Mouse (Mus musculus) forebrain, embryonic 13.5 days (tissue): ENCODE results near the gene Hist1h2bf. TPM values are rescaled to one million over a fixed set of nuclear protein-coding genes. Genes with fewer than 3 reads are reported as not detected.
"Not testable (repeated sequence)": the region's sequence is repeated elsewhere in the genome, so short reads cannot be mapped to it uniquely, and the experiment has no call there.

ENCODE experiments used
- ATAC-seq: fragments of 200-750 bp; cut with Nextera tagmentation; 2 replicates; pipeline ENCODE4 v1.8.0; 2017
- H3K27ac ChIP-seq: fragments of 300-500 bp; sonication (generic); 2 replicates; pipeline ENCODE4 v1.5.1; 2015; ENCODE audit warnings: inconsistent platforms, mild to moderate bottlenecking, moderate library complexity
- H3K27me3 ChIP-seq: fragments of 300-500 bp; sonication (generic); 2 replicates; pipeline ENCODE4 v1.6.1; 2015; ENCODE audit warnings: mild to moderate bottlenecking, inconsistent platforms
- H3K36me3 ChIP-seq: fragments of 300-500 bp; sonication (generic); 2 replicates; pipeline ENCODE4 v1.6.1; 2015; ENCODE audit warnings: mild to moderate bottlenecking, inconsistent platforms; ENCODE audit not compliant: poor library complexity, severe bottlenecking
- H3K4me1 ChIP-seq: fragments of 300-500 bp; sonication (generic); 2 replicates; pipeline ENCODE4 v1.6.1; 2015; ENCODE audit warnings: inconsistent platforms
- H3K4me2 ChIP-seq: fragments of 300-500 bp; sonication (generic); 2 replicates; pipeline ENCODE4 v1.6.1; 2015; ENCODE audit warnings: inconsistent platforms, mild to moderate bottlenecking, moderate library complexity
- H3K4me3 ChIP-seq: fragments of 300-500 bp; sonication (generic); 2 replicates; pipeline ENCODE4 v1.5.1; 2015; ENCODE audit warnings: mild to moderate bottlenecking, inconsistent platforms
- H3K9ac ChIP-seq: fragments of 300-500 bp; sonication (generic); 2 replicates; pipeline ENCODE4 v1.6.1; 2015; ENCODE audit warnings: mild to moderate bottlenecking, inconsistent platforms
- H3K9me3 ChIP-seq: fragments of 300-500 bp; sonication (generic); replicated peaks from 2 replicates; pipeline ENCODE4 v1.6.1; 2016; ENCODE audit warnings: inconsistent platforms
- WGBS: fragments of 180-500 bp; shearing (Covaris S2); methylation state at CpG from one replicate; pipeline ENCODE4 v1.1.7; 2015; 5-methylcytosine and 5-hydroxymethylcytosine counted together
- polyA plus RNA-seq: library from polyadenylated mRNA; unstranded; fragments of >200 nt; fragmentation: Nextera tagmentation; extraction: Ambion mirVana; gene quantifications from 2 replicates; pipeline ENCODE4 v1.2.1, GENCODE M21; 2015

Hist1h2bf gene
- polyA plus RNA-seq, 1 experiment from 2014 or later: 11.2 TPM

- ATAC-seq: peak; percentile 94
- under 1% methylated on average over 44 of the region's 67 CpGs for WGBS
- not testable (repeated sequence) for H3K4me1 ChIP-seq
These were observed 11.9 kb downstream of the Hist1h2bf start, which contains the start of gene Hist1h3e for GRCm38 (mm10) chr13:23561883-23562659. Gene Hist1h3e, minus strand, starts transcription at chr13:23562369.

GRCm38 (mm10) chr13:23561531-23561882 lies 12.5 kb downstream of the Hist1h2bf start:
- not testable (repeated sequence) for H3K27me3 ChIP-seq, H3K36me3 ChIP-seq, H3K9me3 ChIP-seq, H3K4me1 ChIP-seq, ATAC-seq
- WGBS: 0% methylated on average over 2 of the region's 5 CpGs
- peak overlapping the region; percentile 98 for H3K27ac ChIP-seq
- H3K4me3 ChIP-seq: peak overlapping the region; percentile 46
- H3K9ac ChIP-seq: peak overlapping the region; percentile 75
- peak overlapping the region; percentile 70 for H3K4me2 ChIP-seq

More at GRCm38 (mm10) chr13:23561883-23562659, 11.9 kb downstream of the Hist1h2bf start, which contains the start of gene Hist1h3e:
- H3K36me3 ChIP-seq, H3K9me3 ChIP-seq, H3K27me3 ChIP-seq: not testable (repeated sequence)
- peak within 1 kb of the TSS; percentile 98 for H3K27ac ChIP-seq
- H3K4me3 ChIP-seq: peak within 1 kb of the TSS; percentile 46
- H3K9ac ChIP-seq: peak within 1 kb of the TSS; percentile 75
- peak within 1 kb of the TSS; percentile 70 for H3K4me2 ChIP-seq

GRCm38 (mm10) chr13:23560699-23561098 lies 13.3 kb downstream of the Hist1h2bf start:
- WGBS: 12% methylated on average over 2 of the region's 2 CpGs
- H3K4me2 ChIP-seq: peak overlapping the region; percentile 40

DNA sequence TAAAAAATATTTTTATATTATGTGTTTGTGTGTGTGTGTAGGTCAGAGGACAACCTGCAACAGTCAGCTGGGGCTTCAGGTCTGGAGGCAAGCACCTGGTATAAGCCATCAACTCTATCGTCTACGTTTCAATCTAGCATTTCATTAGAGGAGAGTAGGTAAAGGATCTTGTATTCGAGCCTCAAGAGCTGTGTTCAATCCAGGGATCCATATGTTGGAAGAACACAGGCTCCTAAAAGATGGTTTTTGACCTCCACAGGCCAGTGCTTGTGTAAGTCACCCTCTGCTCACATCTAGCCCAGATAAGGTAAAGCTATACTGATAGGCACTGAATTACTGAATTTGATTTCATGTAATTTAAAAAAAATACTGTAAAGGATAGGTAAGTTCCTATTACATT lies 17.1 kb downstream of the Hist1h2bf start:
- Histone ChIP-seq H3K4me1 (peaks cover 23% of the 10 kb centered on the region), H3K9ac (no peak overlapping the region), H3K27ac (peak overlapping the region; percentile 16; the same call in 1 of the 2 replicates), H3K4me3 (no peak overlapping the region), H3K27me3 (no peaks in the 10 kb centered on the region), H3K36me3 (no peaks in the 10 kb centered on the region), H3K4me2 (peak overlapping the region; percentile 93), H3K9me3 (no peaks in the 10 kb centered on the region)
- 64% methylated on average over 3 of the region's 3 CpGs for WGBS
- ATAC-seq: no peak

More at GRCm38 (mm10) chr13:23560699-23561098, 13.3 kb downstream of the Hist1h2bf start:
- not testable (repeated sequence) for H3K9ac ChIP-seq, H3K36me3 ChIP-seq, ATAC-seq, H3K27me3 ChIP-seq, H3K4me1 ChIP-seq, H3K4me3 ChIP-seq, H3K9me3 ChIP-seq
- H3K27ac ChIP-seq: peak overlapping the region; percentile 59

- WGBS: under 1% methylated on average over 18 of the region's 18 CpGs
- peak; percentile 84 for ATAC-seq
These were observed 18.1 kb downstream of the Hist1h2bf start for GRCm38 (mm10) chr13:23555839-23556416.

GRCm38 (mm10) chr13:23554925-23555838 lies 18.8 kb downstream of the Hist1h2bf start:
- Histone ChIP-seq H3K9me3 (no peaks in the 10 kb centered on the region), H3K9ac (peak overlapping the region; percentile 87), H3K4me2 (peak overlapping the region; percentile 93), H3K27me3 (no peaks in the 10 kb centered on the region), H3K27ac (peak overlapping the region; percentile 99), H3K4me1 (peaks cover 27% of the 10 kb centered on the region), H3K4me3 (peak overlapping the region; percentile 61), H3K36me3 (no peaks in the 10 kb centered on the region)
- ATAC-seq: peak; percentile 87
- WGBS: under 1% methylated on average over 54 of the region's 54 CpGs

More at GRCm38 (mm10) chr13:23555839-23556416, 18.1 kb downstream of the Hist1h2bf start:
- peak overlapping the region; percentile 61 for H3K4me3 ChIP-seq
- no peaks in the 10 kb centered on the region for H3K36me3 ChIP-seq
- H3K27ac ChIP-seq: peak overlapping the region; percentile 99
- no peaks in the 10 kb centered on the region for H3K27me3 ChIP-seq
- peaks cover 24% of the 10 kb centered on the region for H3K4me1 ChIP-seq
- H3K4me2 ChIP-seq: peak overlapping the region; percentile 93
- no peaks in the 10 kb centered on the region for H3K9me3 ChIP-seq
- H3K9ac ChIP-seq: peak overlapping the region; percentile 87

GRCm38 (mm10) chr13:23554393-23554792 lies 19.6 kb downstream of the Hist1h2bf start:
- Histone ChIP-seq H3K27ac (peak overlapping the region; percentile 99), H3K9me3 (no peaks in the 10 kb centered on the region), H3K4me1 (peaks cover 27% of the 10 kb centered on the region), H3K4me2 (peak overlapping the region; percentile 93), H3K27me3 (no peaks in the 10 kb centered on the region), H3K4me3 (peak overlapping the region; percentile 61), H3K9ac (peak overlapping the region; percentile 87), H3K36me3 (no peaks in the 10 kb centered on the region)
- no peak for ATAC-seq
- WGBS: 24% methylated on average over 9 of the region's 9 CpGs

DNA sequence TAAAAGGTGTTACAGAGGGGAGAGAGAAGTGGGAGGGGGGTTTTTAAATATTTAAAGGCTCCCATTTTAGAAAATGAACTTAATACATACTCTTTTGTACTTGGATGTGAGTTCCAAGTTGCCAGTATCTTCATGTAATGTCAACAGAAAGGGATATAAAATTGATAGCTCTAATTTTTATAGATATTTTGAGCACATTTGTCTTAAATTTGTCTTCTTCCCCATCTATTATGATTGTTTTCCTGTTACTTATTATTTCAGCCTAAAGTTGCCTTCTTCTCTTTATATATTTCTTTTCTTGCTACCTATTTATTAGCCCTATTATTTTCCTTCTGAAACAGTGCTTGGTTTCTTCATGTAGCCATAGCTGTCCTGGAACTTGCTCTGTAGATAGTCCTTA lies 21.0 kb downstream of the Hist1h2bf start, which contains the start of gene Hist1h1d:
Gene Hist1h1d (plus strand): TSS at position 301 of the 400 bp plus-strand sequence.
- H3K4me3 ChIP-seq: 0 out of 2 replicates have a peak within 1 kb of the TSS, but pooled peaks have one; percentile 3
- peaks cover 27% of the 10 kb centered on the region for H3K4me1 ChIP-seq
- ATAC-seq: no peak
- H3K4me2 ChIP-seq: peak within 1 kb of the TSS; percentile 93
- no peaks in the 10 kb centered on the region for H3K36me3 ChIP-seq
- H3K9me3 ChIP-seq: no peaks in the 10 kb centered on the region
- no peaks in the 10 kb centered on the region for H3K27me3 ChIP-seq
- peak within 1 kb of the TSS; percentile 87 for H3K9ac ChIP-seq
- peak within 1 kb of the TSS; percentile 99 for H3K27ac ChIP-seq

GRCm38 (mm10) chr13:23551931-23552914 lies 21.8 kb downstream of the Hist1h2bf start:
- no peaks in the 10 kb centered on the region for H3K36me3 ChIP-seq
- no peak for ATAC-seq
- peaks cover 27% of the 10 kb centered on the region for H3K4me1 ChIP-seq
- H3K4me3 ChIP-seq: peak overlapping the region; percentile 46
- peak overlapping the region; percentile 69 for H3K9ac ChIP-seq
- H3K27me3 ChIP-seq: no peaks in the 10 kb centered on the region
- H3K27ac ChIP-seq: peak overlapping the region; percentile 93
- peak overlapping the region; percentile 65 for H3K4me2 ChIP-seq
- WGBS: 49% methylated on average over 8 of the region's 8 CpGs
- no peaks in the 10 kb centered on the region for H3K9me3 ChIP-seq

DNA sequence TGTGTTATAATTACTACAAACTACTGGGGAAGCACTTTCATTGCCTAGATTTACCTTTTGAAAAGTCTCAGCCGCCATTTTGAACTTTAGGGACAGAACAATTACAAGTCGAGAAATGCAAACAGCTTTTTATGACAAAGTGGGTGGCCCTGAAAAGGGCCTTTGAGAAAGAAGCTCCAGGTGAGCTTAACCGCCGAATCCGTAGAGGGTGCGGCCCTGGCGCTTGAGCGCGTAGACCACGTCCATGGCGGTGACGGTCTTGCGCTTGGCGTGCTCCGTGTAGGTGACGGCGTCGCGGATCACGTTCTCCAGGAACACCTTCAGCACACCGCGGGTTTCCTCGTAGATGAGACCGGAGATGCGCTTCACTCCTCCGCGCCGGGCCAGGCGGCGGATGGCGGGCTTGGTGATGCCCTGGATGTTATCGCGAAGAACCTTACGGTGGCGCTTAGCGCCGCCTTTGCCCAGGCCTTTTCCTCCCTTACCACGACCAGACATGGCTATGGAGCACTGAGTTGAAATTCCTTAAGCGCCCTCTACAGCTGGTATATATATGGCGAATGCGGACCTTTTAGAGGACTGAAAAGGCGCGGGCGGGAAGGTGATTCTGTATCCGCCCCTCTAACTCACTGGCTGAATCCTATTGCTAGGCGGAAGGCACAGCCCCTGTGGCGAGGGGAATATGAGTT lies 22.7 kb downstream of the Hist1h2bf start, which contains the start of gene Hist1h4f:
Gene Hist1h4f (minus strand): TSS at position 503 of the 689 bp plus-strand sequence.
- peak; percentile 87 for ATAC-seq
- under 1% methylated on average over 47 of the region's 47 CpGs for WGBS

More for the DNA sequence above, 22.7 kb downstream of the Hist1h2bf start, which contains the start of gene Hist1h4f:
- peak within 1 kb of the TSS; percentile 46 for H3K4me3 ChIP-seq
- H3K36me3 ChIP-seq, H3K9me3 ChIP-seq, H3K27me3 ChIP-seq: not testable (repeated sequence)
- H3K4me2 ChIP-seq: peak within 1 kb of the TSS; percentile 65
- H3K27ac ChIP-seq: peak within 1 kb of the TSS; percentile 93
- H3K4me1 ChIP-seq: peaks cover 21% of the 10 kb centered on the region
- H3K9ac ChIP-seq: peak within 1 kb of the TSS; percentile 69
